Mouse (Mus musculus) CD8-positive naive resting alpha-beta T cell, adult 2 months (primary cell): ENCODE measurements around the gene Lypd3.
"Not testable (repeated sequence)": the region's sequence is repeated elsewhere in the genome, so short reads cannot be mapped to it uniquely, and the experiment has no call there.

Experiments used
- DNase-seq, 2 experiments: peaks; one replicate each; pipeline ENCODE4 v3.0.0; 2022; ENCODE audit warnings: low read depth in 2 of 2, low spot score in 2 of 2

The Lypd3 gene

GRCm38 (mm10) chr7:24612308-24612910, 23.9 kb upstream of the Lypd3 start:
- no peak for DNase-seq

- no peak for DNase-seq
Observed at GRCm38 (mm10) chr7:24614816-24615215, 21.5 kb upstream of the Lypd3 start.

- no peak for DNase-seq
Observed at GRCm38 (mm10) chr7:24617763-24618162, 18.6 kb upstream of the Lypd3 start.

- not testable (repeated sequence) for DNase-seq
Observed at GRCm38 (mm10) chr7:24618374-24618773, 18.0 kb upstream of the Lypd3 start.

- no peak for DNase-seq
Observed at GRCm38 (mm10) chr7:24619671-24620397, 16.5 kb upstream of the Lypd3 start.

GRCm38 (mm10) chr7:24621193-24621592, 15.2 kb upstream of the Lypd3 start:
- no peak for DNase-seq

- no peak for DNase-seq
Observed at GRCm38 (mm10) chr7:24622967-24623366, 13.4 kb upstream of the Lypd3 start.

- DNase-seq = no peak
Observed at GRCm38 (mm10) chr7:24628685-24629610, 7.4 kb upstream of the Lypd3 start.

GRCm38 (mm10) chr7:24629672-24630071, 6.7 kb upstream of the Lypd3 start:
- no peak for DNase-seq

- DNase-seq = no peak
Observed at GRCm38 (mm10) chr7:24630116-24630880, 6.1 kb upstream of the Lypd3 start.

GRCm38 (mm10) chr7:24637046-24637445, 696 bp downstream of the Lypd3 start:
- DNase-seq = no peak

GRCm38 (mm10) chr7:24638026-24638856, 1.9 kb downstream of the Lypd3 start:
- DNase-seq = no peak

- no peak for DNase-seq
Observed at GRCm38 (mm10) chr7:24640450-24640849, 4.1 kb downstream of the Lypd3 start.

GRCm38 (mm10) chr7:24642491-24642890, 6.1 kb downstream of the Lypd3 start:
- peak; percentile 42 to 63 for DNase-seq

GRCm38 (mm10) chr7:24644492-24644891, 8.1 kb downstream of the Lypd3 start:
- no peak for DNase-seq

- DNase-seq = peak; percentile 44 to 48
Observed at GRCm38 (mm10) chr7:24644996-24645395, 8.6 kb downstream of the Lypd3 start.

- peak in 1 of 2 experiments; percentile 21 for DNase-seq
Observed at GRCm38 (mm10) chr7:24646486-24646885, 10.1 kb downstream of the Lypd3 start.

GRCm38 (mm10) chr7:24653681-24654080, 17.3 kb downstream of the Lypd3 start:
- DNase-seq = peak; percentile 71 to 74

- no peak for DNase-seq
Observed at GRCm38 (mm10) chr7:24659737-24660357, 23.5 kb downstream of the Lypd3 start.
